Mouse (Mus musculus): ENCODE results near the gene Upk1a. TPM values are rescaled to one million over a fixed set of nuclear protein-coding genes. Genes with fewer than 3 reads are reported as not detected.

Upk1a gene
- polyA plus RNA-seq, 1 experiment: not detected

DNA sequence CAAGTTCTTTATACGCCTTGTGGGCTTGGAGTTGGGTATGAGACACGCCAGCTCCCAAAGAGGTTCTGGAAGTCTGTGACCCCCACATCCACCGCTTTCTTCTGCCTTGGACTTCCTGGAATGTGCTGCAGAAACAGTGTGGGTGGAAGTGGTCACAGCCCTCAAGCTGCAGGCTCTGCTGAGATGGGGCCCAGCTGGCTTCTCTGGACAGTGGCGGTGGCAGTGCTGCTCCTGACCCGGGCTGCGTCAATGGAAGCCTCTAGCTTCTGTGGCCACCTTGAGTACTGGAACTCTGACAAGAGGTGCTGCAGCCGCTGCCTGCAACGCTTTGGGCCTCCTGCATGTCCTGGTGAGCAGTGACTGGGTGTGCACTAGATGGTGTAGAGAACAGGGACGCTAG is 46.6 kb downstream of the Upk1a start:
- H3K27ac ChIP-seq (replicated peaks; ENCODE audit: low read depth, low read length): no peak overlapping the region

DNA sequence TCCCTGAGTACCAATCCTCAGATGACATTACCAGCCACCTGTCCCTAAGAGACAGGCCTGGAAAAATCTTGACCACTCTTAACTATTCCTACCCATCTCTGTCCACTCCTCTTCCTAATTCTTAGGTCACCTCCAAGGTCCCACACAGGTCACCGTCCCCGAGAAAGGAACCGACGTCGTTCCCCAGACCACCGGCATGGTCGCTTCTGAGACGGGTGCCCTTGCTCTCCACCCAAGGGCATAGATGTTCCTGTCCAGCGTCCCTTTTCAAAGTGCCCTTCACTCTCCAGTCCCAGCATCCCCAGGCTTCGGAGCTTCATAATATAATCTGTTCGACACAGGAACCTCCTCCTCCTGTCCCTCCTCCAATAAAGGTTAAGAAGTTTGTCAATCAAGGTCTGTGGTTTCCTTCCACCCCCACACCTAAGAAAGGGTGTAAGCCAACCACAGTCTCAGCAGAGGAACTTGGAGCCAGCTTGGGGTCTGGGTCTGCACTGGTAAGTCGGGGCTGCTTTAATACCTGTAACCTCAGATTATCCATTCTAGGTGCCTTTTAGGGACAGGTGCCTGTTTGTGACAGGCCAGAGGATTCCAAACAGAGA is 47.6 kb downstream of the Upk1a start, which contains the start of gene Igflr1:
Gene Igflr1, plus strand, starts transcription at position 458 of the 602 bp plus-strand sequence.
- Histone ChIP-seq H3K4me1 (ENCODE audit: control insufficient read depth, insufficient read depth, insufficient read length, low read length) (0 out of 2 replicates have a peak, but pooled peaks cover 4% of the 10 kb centered on the region), H3K27ac (replicated peaks; ENCODE audit: low read depth, low read length) (no peak within 1 kb of the TSS), H3K4me3 (ENCODE audit: insufficient read depth, low read depth, low read length) (no peak within 1 kb of the TSS)

More for the DNA sequence above, 46.6 kb downstream of the Upk1a start:
- 0 out of 2 replicates have a peak, but pooled peaks cover 4% of the 10 kb centered on the region for H3K4me1 ChIP-seq (ENCODE audit: control insufficient read depth, insufficient read depth, insufficient read length, low read length)
- H3K4me3 ChIP-seq (ENCODE audit: insufficient read depth, low read depth, low read length): no peak overlapping the region

DNA sequence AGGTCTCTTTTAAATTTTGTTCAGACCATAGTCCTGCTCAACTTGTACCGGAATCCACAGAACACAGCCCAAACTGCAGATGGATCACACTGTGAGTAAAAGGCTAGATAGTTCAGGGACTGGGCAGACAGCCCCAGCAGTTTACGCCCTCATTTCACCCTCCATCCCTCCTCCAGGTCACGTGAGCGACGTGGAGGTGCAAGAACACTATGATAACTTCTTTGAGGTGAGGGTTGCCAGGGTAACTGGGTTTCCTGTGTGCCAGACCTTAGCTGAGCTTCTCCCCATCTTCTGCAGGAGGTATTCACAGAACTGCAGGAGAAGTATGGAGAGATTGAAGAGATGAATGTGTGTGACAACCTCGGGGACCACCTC is 48.8 kb downstream of the Upk1a start:
- peak overlapping the region; percentile 87; the same call in 1 of the 2 replicates for H3K27ac ChIP-seq (replicated peaks; ENCODE audit: low read depth, low read length)
- 0 out of 2 replicates have a peak, but pooled peaks cover 4% of the 10 kb centered on the region for H3K4me1 ChIP-seq (ENCODE audit: control insufficient read depth, insufficient read depth, insufficient read length, low read length)
- H3K4me3 ChIP-seq (ENCODE audit: insufficient read depth, low read depth, low read length): peak overlapping the region; percentile 84

GRCm38 (mm10) chr7:30563117-30563905 is 49.3 kb downstream of the Upk1a start, which contains the start of the genes U2af1l4, Gm49396 and Psenen:
Gene U2af1l4 (plus strand): TSS chr7:30563301.
Gene Gm49396 (plus strand): TSS chr7:30563344.
Gene Psenen (minus strand): TSS chr7:30563627.
- 0 out of 2 replicates have a peak, but pooled peaks cover 7% of the 10 kb centered on the region for H3K4me1 ChIP-seq (ENCODE audit: control insufficient read depth, insufficient read depth, insufficient read length, low read length)
- H3K4me3 ChIP-seq (ENCODE audit: insufficient read depth, low read depth, low read length): peak within 1 kb of the TSS; percentile 84
- peak within 1 kb of the TSS; percentile 87 for H3K27ac ChIP-seq (replicated peaks; ENCODE audit: low read depth, low read length)

DNA sequence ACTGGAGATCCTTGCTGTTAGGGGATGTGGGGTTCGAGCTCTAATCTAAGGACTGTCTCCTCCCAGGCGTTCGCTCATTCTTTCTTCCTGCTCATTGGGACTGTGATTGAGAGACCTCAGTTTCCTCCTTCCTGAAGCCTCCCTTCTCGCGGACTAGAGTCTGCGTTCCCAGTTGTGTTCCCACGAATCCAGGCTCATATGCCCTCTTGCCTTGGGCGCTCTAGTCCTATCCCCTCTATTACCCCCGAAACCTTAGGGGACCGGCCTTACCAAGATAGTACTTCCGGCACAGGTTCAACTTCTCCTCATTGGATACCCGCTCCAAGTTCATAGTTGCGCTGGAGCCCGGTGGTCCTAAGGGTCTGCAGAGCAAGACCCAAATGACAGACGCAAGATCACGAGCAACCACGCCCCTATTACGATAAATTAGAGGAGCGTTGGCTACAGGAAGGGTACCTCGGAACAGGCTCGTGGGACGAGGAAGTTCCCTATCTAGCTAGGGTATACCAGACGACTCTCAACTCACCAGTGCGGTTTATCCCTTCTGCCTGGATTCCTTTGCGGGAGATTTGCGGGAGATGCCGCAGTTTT is 50.0 kb downstream of the Upk1a start:
- peak overlapping the region; percentile 60 for H3K27ac ChIP-seq (replicated peaks; ENCODE audit: low read depth, low read length)
- H3K4me1 ChIP-seq (ENCODE audit: control insufficient read depth, insufficient read depth, insufficient read length, low read length): 0 out of 2 replicates have a peak, but pooled peaks cover 7% of the 10 kb centered on the region

GRCm38 (mm10) chr7:30560296-30560695 is 52.4 kb downstream of the Upk1a start:
- 0 out of 2 replicates have a peak, but pooled peaks cover 7% of the 10 kb centered on the region for H3K4me1 ChIP-seq (ENCODE audit: control insufficient read depth, insufficient read depth, insufficient read length, low read length)
- no peak overlapping the region for H3K4me3 ChIP-seq (ENCODE audit: insufficient read depth, low read depth, low read length)
- H3K27ac ChIP-seq (replicated peaks; ENCODE audit: low read depth, low read length): no peak overlapping the region

More for the DNA sequence above, 50.0 kb downstream of the Upk1a start:
- H3K4me3 ChIP-seq (ENCODE audit: insufficient read depth, low read depth, low read length): peak overlapping the region; percentile 63

- H3K4me1 ChIP-seq (ENCODE audit: control insufficient read depth, insufficient read depth, insufficient read length, low read length): 0 out of 2 replicates have a peak, but pooled peaks cover 7% of the 10 kb centered on the region
- peak within 1 kb of the TSS; percentile 43 for H3K27ac ChIP-seq (replicated peaks; ENCODE audit: low read depth, low read length)
- H3K4me3 ChIP-seq (ENCODE audit: insufficient read depth, low read depth, low read length): peak within 1 kb of the TSS; percentile 66
Measured at GRCm38 (mm10) chr7:30559443-30559954, 53.1 kb downstream of the Upk1a start, which contains the start of gene Lin37. Gene Lin37 (minus strand): TSS chr7:30559838.

GRCm38 (mm10) chr7:30558656-30559442 is 53.8 kb downstream of the Upk1a start:
- peak overlapping the region; percentile 43 for H3K27ac ChIP-seq (replicated peaks; ENCODE audit: low read depth, low read length)
- H3K4me3 ChIP-seq (ENCODE audit: insufficient read depth, low read depth, low read length): peak overlapping the region; percentile 66
- H3K4me1 ChIP-seq (ENCODE audit: control insufficient read depth, insufficient read depth, insufficient read length, low read length): peaks cover 5% of the 10 kb centered on the region; the same call in 1 of the 2 replicates

- peak overlapping the region; percentile 43 for H3K27ac ChIP-seq (replicated peaks; ENCODE audit: low read depth, low read length)
- H3K4me1 ChIP-seq (ENCODE audit: control insufficient read depth, insufficient read depth, insufficient read length, low read length): peaks cover 7% of the 10 kb centered on the region
- H3K4me3 ChIP-seq (ENCODE audit: insufficient read depth, low read depth, low read length): peak overlapping the region; percentile 66
Measured at GRCm38 (mm10) chr7:30557901-30558514, 54.6 kb downstream of the Upk1a start.

DNA sequence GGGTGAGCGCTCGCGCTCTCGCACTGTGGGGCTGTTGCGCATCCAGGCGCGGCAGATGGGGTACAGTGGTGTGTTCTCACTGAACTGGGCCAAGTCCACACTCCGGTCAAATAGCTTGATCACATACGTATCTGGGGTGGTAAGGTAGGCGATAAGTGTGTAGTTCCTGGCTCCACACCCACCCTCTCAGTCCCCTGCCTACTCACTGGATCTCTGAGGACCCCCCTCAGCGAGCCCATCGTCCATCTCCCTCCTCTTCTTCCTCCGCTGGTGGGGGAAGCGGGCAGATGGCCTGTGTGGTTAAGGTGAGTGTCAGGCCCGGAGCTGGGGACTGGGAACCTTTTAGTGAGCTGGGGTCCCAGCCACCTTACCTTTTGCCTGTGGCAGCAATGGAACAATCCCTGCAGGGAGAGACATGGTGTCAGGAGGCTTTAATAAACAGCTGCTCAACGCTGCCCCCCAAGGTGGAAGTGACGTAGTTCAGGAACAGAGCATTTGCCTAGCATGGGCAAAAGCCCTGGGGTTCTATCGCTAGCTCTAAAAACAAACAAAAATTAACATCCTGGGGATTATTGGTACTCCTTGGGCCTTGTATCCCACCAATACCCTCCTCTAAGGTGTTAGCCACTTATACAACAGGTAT is 55.6 kb downstream of the Upk1a start:
- Histone ChIP-seq H3K27ac (replicated peaks; ENCODE audit: low read depth, low read length) (no peak overlapping the region), H3K4me1 (ENCODE audit: control insufficient read depth, insufficient read depth, insufficient read length, low read length) (peaks cover 7% of the 10 kb centered on the region), H3K4me3 (ENCODE audit: insufficient read depth, low read depth, low read length) (no peak overlapping the region)

DNA sequence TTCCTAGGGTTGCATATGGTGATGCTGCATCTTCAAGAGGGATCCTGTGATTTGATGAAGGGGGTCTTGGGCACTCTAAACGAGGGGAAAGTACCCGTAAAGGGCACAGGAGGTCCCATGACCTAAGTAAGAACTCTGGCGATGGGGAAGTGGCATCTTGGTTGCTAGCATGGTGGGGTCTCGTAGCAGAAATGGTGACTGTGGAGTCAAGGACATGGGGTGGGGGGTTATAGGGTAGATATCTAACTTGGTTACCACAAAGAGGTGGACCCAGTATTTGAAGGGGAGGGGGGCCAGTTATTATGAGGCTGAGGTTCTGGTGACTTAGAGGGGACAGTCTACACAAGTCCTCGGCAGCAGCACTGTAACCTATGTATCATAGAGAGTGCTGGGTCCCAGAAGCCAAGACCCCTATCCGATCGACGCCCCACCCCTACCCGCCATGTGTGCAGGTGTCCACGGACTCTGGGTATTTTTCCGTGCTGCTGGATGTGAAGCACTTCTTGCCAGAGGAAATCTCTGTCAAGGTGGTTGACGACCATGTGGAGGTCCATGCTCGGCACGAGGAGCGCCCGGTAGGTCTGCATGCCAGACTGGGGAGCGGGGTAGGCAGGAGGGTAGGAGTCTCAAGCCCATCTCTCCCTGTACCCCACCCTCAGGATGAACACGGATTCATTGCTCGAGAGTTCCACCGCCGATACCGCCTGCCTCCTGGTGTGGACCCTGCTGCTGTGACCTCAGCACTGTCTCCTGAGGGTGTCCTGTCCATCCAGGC is 58.6 kb downstream of the Upk1a start:
- peak overlapping the region; percentile 26; the same call in 1 of the 2 replicates for H3K27ac ChIP-seq (replicated peaks; ENCODE audit: low read depth, low read length)
- H3K4me1 ChIP-seq (ENCODE audit: control insufficient read depth, insufficient read depth, insufficient read length, low read length): peaks cover 7% of the 10 kb centered on the region
- peak overlapping the region; percentile 63 for H3K4me3 ChIP-seq (ENCODE audit: insufficient read depth, low read depth, low read length)
